Mouse (Mus musculus) G1E (cell line): Measurements from ENCODE around the gene Fads2.

Experiments
- CTCF ChIP-seq: IDR thresholded peaks from 2 replicates; pipeline ENCODE4 v1.5.1; 2012; ENCODE audit warnings: low read depth, low read length, inconsistent platforms, mixed read lengths
- GATA1 ChIP-seq: IDR thresholded peaks from 2 replicates; pipeline ENCODE4 v1.6.1; 2012; ENCODE audit warnings: borderline replicate concordance, low read length, inconsistent platforms, mixed read lengths
- GATA2 ChIP-seq: IDR thresholded peaks from 2 replicates; pipeline ENCODE4 v1.6.1; 2012; ENCODE audit warnings: low read depth, low read length, inconsistent platforms, borderline replicate concordance
- POLR2AphosphoS5 ChIP-seq: IDR thresholded peaks from 2 replicates; pipeline ENCODE4 v1.6.1; 2012; ENCODE audit warnings: low read depth, low read length, inconsistent platforms; ENCODE audit not compliant: insufficient replicate concordance
- TAL1 ChIP-seq: conservative IDR thresholded peaks from 2 replicates; pipeline ENCODE4 v1.6.1; 2012; ENCODE audit warnings: low read depth, low read length, inconsistent platforms, mixed read lengths

GRCm38 (mm10) chr19:10071892-10072291, 29.7 kb downstream of the Fads2 start:
- TF ChIP-seq CTCF (no peak), POLR2AphosphoS5 (no peak), GATA1 (no peak), TAL1 (no peak), GATA2 (no peak)
